Mouse (Mus musculus) lung, postnatal 0 days (tissue): ENCODE data around the gene Gbf1. TPM values are rescaled to one million over a fixed set of nuclear protein-coding genes. Genes with fewer than 3 reads are reported as not detected.
"Not testable (repeated sequence)": the region's sequence is repeated elsewhere in the genome, so short reads cannot be mapped to it uniquely, and the experiment has no call there.

Experiments used
- ATAC-seq: fragments of 200-750 bp; cut with Nextera tagmentation; 2 replicates; pipeline ENCODE4 v1.8.0; 2017; ENCODE audit warnings: moderate library complexity
- DNase-seq: peaks from one replicate; pipeline ENCODE4 v3.0.0-alpha.2; 2016; ENCODE audit warnings: low spot score
- H3K27ac ChIP-seq: fragments of 300-500 bp; sonication (generic); 2 replicates; pipeline ENCODE4 v1.5.1; 2014; ENCODE audit warnings: antibody characterized with exemption, mild to moderate bottlenecking, low read length, mixed read lengths
- H3K27me3 ChIP-seq: fragments of 300-500 bp; sonication (generic); replicated peaks from 2 replicates; pipeline ENCODE4 v1.6.1; 2014; ENCODE audit warnings: low read length, mixed read lengths; ENCODE audit not compliant: insufficient read depth
- H3K36me3 ChIP-seq: fragments of 300-500 bp; sonication (generic); 2 replicates; pipeline ENCODE4 v1.6.1; 2014; ENCODE audit warnings: low read length, mixed read lengths; ENCODE audit not compliant: insufficient read depth
- H3K4me1 ChIP-seq: fragments of 300-500 bp; sonication (generic); 2 replicates; pipeline ENCODE4 v1.6.1; 2014; ENCODE audit warnings: antibody characterized with exemption, low read depth, low read length, mixed read lengths; ENCODE audit not compliant: insufficient read depth
- H3K4me2 ChIP-seq: fragments of 300-500 bp; sonication (generic); replicated peaks from 2 replicates; pipeline ENCODE4 v1.6.1; 2014; ENCODE audit warnings: low read depth, mild to moderate bottlenecking, low read length, moderate library complexity, mixed read lengths
- H3K4me3 ChIP-seq: fragments of 300-500 bp; sonication (generic); 2 replicates; pipeline ENCODE4 v1.5.1; 2014; ENCODE audit warnings: low read depth, low read length
- H3K9ac ChIP-seq: fragments of 300-500 bp; sonication (generic); replicated peaks from 2 replicates; pipeline ENCODE4 v1.6.1; 2014; ENCODE audit warnings: low read depth, mild to moderate bottlenecking
- H3K9me3 ChIP-seq: fragments of 300-500 bp; sonication (generic); 2 replicates; pipeline ENCODE4 v1.6.1; 2016; ENCODE audit warnings: low read length, mixed read lengths
- CTCF ChIP-seq: IDR thresholded peaks from 2 replicates; pipeline ENCODE4 v1.5.1; 2016; ENCODE audit warnings: antibody characterized with exemption, mild to moderate bottlenecking
- EP300 ChIP-seq: IDR thresholded peaks from 2 replicates; pipeline ENCODE4 v1.6.1; 2016; ENCODE audit warnings: antibody characterized with exemption, mild to moderate bottlenecking, control low read depth
- WGBS: fragments of 180-500 bp; shearing (Covaris S2); extraction: QIAGEN DNeasy Blood & Tissue Kit; methylation state at CpG from one replicate; pipeline ENCODE4 v1.1.7; 2014; 5-methylcytosine and 5-hydroxymethylcytosine counted together
- polyA plus RNA-seq: library from polyadenylated mRNA; unstranded; fragments of >200 nt; fragmentation: Nextera tagmentation; extraction: Ambion mirVana; gene quantifications from 2 replicates; pipeline ENCODE4 v1.2.1, GENCODE M21; 2015

The Gbf1 gene
- polyA plus RNA-seq, 1 experiment from 2014 or later, result 32.1 TPM

DNA sequence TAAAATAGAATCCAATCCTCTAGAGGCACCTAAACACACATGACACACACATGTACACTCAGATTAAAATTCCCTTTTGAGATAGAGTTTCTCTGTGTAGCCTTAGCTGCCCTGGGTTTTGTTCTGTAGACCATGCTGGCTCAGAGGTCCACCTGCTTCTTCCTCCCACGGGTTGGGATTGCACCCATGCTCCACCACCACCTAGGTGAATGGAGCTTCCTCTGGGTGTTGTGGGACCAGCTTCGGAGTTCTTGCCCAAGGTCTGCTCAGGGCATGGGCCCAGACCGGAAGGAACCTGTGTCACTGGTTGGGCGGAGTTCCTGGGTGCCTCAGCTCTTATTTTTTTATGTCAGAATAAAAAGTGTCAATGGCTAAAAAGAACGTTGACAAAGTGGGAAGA lies 62.2 kb downstream of the Gbf1 start:
- no peaks in the 10 kb centered on the region for H3K36me3 ChIP-seq
- WGBS, result 68% methylated on average over 5 of the region's 5 CpGs
- peaks cover 5% of the 10 kb centered on the region; the same call in 1 of the 2 replicates for H3K4me1 ChIP-seq
- H3K9me3 ChIP-seq, result no peaks in the 10 kb centered on the region
- DNase-seq (no peak), ATAC-seq (no peak)
- H3K27ac ChIP-seq, result no peak overlapping the region
- no peak overlapping the region for H3K4me2 ChIP-seq
- H3K27me3 ChIP-seq, result no peaks in the 10 kb centered on the region
- H3K4me3 ChIP-seq, result no peak overlapping the region
- TF ChIP-seq CTCF, result no peak
- no peak for TF ChIP-seq EP300
- no peak overlapping the region for H3K9ac ChIP-seq

- no peak for TF ChIP-seq CTCF
- TF ChIP-seq EP300, result no peak
- no peak overlapping the region for H3K27ac ChIP-seq
- no peaks in the 10 kb centered on the region for H3K36me3 ChIP-seq
- no peaks in the 10 kb centered on the region for H3K9me3 ChIP-seq
- H3K27me3 ChIP-seq, result no peaks in the 10 kb centered on the region
- peak; percentile 35 for DNase-seq
- WGBS, result 22% methylated on average over 3 of the region's 3 CpGs
- ATAC-seq, result peak; percentile 56; the same call in 1 of the 2 replicates
- H3K4me1 ChIP-seq, result peaks cover 5% of the 10 kb centered on the region; the same call in 1 of the 2 replicates
- H3K4me2 ChIP-seq, result no peak overlapping the region
- no peak overlapping the region for H3K9ac ChIP-seq
- no peak overlapping the region for H3K4me3 ChIP-seq
These were observed 63.1 kb downstream of the Gbf1 start for GRCm38 (mm10) chr19:46215401-46215800.

DNA sequence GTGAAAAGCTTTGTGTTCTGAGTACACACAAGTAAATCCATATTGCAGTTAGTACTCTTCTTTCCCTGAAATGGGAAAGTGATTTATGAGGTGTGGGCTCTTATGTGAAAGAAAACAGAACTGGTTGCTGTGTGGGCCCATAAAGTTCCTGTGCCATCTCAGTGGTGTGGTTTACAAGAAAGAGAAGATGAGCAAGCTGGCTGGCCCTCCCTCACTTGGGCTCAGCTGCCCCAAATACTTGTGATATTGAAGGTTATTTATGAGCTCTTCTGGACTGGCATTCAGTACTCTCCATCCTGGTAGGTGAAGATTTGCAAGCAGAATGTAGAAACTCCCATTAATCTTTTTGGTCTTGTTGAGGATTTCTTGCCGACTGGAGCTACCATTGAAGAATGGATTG lies 64.4 kb downstream of the Gbf1 start:
- no peak for ATAC-seq
- no peaks in the 10 kb centered on the region for H3K9me3 ChIP-seq
- H3K36me3 ChIP-seq, result no peaks in the 10 kb centered on the region
- no peak overlapping the region for H3K4me2 ChIP-seq
- H3K9ac ChIP-seq, result no peak overlapping the region
- no peak overlapping the region for H3K27ac ChIP-seq
- peaks cover 5% of the 10 kb centered on the region; the same call in 1 of the 2 replicates for H3K4me1 ChIP-seq
- DNase-seq, result no peak
- no peaks in the 10 kb centered on the region for H3K27me3 ChIP-seq
- TF ChIP-seq EP300 (no peak), CTCF (no peak)
- H3K4me3 ChIP-seq, result no peak overlapping the region
- WGBS, result 75% methylated on average over 1 of the region's 1 CpGs

- not testable (repeated sequence) for H3K9ac ChIP-seq, DNase-seq, H3K27ac ChIP-seq, H3K27me3 ChIP-seq, H3K9me3 ChIP-seq, H3K4me1 ChIP-seq, H3K4me3 ChIP-seq, ATAC-seq, H3K4me2 ChIP-seq, H3K36me3 ChIP-seq
These were observed 65.0 kb downstream of the Gbf1 start for GRCm38 (mm10) chr19:46217347-46217746.

GRCm38 (mm10) chr19:46220116-46220515 lies 67.8 kb downstream of the Gbf1 start:
- Histone ChIP-seq H3K27ac (no peak overlapping the region), H3K4me3 (no peak overlapping the region), H3K36me3 (no peaks in the 10 kb centered on the region), H3K4me1 (peaks cover 5% of the 10 kb centered on the region; the same call in 1 of the 2 replicates), H3K4me2 (no peak overlapping the region), H3K27me3 (no peaks in the 10 kb centered on the region), H3K9ac (no peak overlapping the region), H3K9me3 (no peaks in the 10 kb centered on the region)
- ATAC-seq (no peak), DNase-seq (no peak)
- 82% methylated on average over 5 of the region's 5 CpGs for WGBS
- TF ChIP-seq CTCF, result no peak
- no peak for TF ChIP-seq EP300

- ATAC-seq, result no peak
- H3K36me3 ChIP-seq, result no peaks in the 10 kb centered on the region
- H3K9ac ChIP-seq, result no peak overlapping the region
- H3K4me3 ChIP-seq, result no peak overlapping the region
- TF ChIP-seq EP300, result no peak
- TF ChIP-seq CTCF, result no peak
- no peak overlapping the region for H3K27ac ChIP-seq
- H3K9me3 ChIP-seq, result no peaks in the 10 kb centered on the region
- DNase-seq, result no peak
- H3K27me3 ChIP-seq, result no peaks in the 10 kb centered on the region
- no peaks in the 10 kb centered on the region for H3K4me1 ChIP-seq
- WGBS, result 75% methylated on average over 4 of the region's 4 CpGs
- no peak overlapping the region for H3K4me2 ChIP-seq
These were observed 70.8 kb downstream of the Gbf1 start for GRCm38 (mm10) chr19:46223118-46223517.

- TF ChIP-seq EP300, result no peak
- TF ChIP-seq CTCF, result no peak
- Histone ChIP-seq H3K4me2 (no peak overlapping the region), H3K4me1 (no peaks in the 10 kb centered on the region), H3K36me3 (no peaks in the 10 kb centered on the region), H3K9ac (no peak overlapping the region), H3K4me3 (no peak overlapping the region), H3K9me3 (no peaks in the 10 kb centered on the region), H3K27me3 (no peaks in the 10 kb centered on the region), H3K27ac (no peak overlapping the region)
- DNase-seq (peak; percentile 84), ATAC-seq (no peak)
- WGBS, result 64% methylated on average over 2 of the region's 2 CpGs
These were observed 72.6 kb downstream of the Gbf1 start for GRCm38 (mm10) chr19:46224882-46225281.
